Mouse (Mus musculus): ENCODE results near the gene Pacs1. TPM values are rescaled to one million over a fixed set of nuclear protein-coding genes. Genes with fewer than 3 reads are reported as not detected.

The Pacs1 gene
- 28.6 and 34.9 TPM in 2 replicates for polyA plus RNA-seq (2012)

DNA sequence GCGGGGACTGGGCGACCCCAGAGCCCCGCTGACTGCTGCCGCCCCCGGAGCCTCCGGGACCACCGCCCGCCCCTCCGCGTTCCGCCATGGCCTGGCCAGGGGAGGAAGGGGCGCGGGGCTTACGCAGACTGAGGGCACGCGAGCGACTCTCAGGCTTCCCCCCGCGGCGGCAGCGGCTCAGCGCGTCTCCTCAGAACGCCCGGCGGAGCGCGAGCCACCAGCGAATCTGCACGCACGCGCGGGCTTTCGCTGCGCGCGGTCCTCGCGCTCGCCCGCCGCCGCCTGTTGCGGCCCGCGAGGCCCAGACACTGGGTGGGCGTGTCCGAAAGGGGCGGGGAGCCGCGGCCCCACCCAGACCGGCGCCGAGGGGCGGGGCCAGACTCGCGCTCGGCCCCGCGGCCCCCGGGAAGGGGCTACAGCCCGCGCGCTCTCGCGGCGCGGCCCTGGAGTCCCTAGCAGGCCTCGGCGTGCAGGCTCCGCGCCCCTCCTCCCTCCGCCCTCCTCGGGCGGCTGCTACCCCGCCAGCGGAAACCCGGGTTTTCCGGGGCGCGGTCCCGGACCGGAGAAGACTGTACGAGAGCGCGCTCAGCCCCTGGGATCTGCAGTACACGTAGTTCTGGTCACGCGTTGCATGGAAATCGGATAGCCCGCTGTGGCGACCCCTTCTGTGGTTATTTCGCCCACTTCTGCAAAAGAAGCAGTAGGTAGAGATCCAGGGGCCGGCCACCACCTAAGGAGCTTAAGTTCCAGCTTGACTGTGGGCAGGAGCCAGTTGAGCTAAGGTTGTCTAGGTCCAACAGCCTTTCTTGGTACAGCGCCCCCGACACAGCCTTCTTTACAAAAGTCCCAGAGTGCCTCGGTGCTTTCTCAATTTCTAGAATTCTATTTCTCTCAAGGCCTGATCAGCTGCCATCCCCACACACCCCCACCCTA is at the start of gene Pacs1:
Pacs1 (minus strand) TSS at position 319 of the 933 bp plus-strand sequence.

GRCm38 (mm10) chr19:5297903-5298800 is 25.2 kb upstream of the Pacs1 start, which contains the start of gene Gal3st3:
Gene Gal3st3 (plus strand): TSS chr19:5298331.

GRCm38 (mm10) chr19:5294972-5295735 is 22.2 kb upstream of the Pacs1 start, which contains the start of gene Sf3b2:
Gene Sf3b2 (minus strand): TSS chr19:5295455.

GRCm38 (mm10) chr19:5118384-5118698 is 154.6 kb downstream of the Pacs1 start, which contains the start of gene Klc2:
Gene Klc2 (minus strand): TSS chr19:5118560.

DNA sequence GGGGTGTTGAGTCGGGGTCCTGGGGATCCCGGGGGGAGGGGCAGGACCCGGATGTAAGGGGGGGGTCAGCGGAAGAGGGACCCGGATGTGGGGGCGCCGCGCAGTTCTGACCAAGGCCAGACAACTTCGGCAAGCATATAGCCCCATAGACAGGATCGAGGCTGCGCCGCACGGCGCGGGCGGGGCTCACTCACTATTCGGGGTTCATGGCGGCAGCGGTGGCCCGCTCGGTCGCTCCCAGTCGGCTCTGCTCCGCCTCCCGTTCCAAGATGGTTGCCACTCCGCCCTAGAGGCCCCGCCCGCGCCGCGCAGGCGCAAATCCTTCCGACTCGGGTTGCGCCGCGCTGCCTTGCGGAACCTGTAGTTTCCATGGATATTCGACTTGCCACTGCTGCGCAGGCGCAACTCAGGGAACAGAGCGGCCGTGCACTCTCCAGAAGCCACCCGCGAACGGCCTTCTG is 166.2 kb downstream of the Pacs1 start, which contains the start of gene Rab1b:
Rab1b (minus strand) TSS at position 342 of the 461 bp plus-strand sequence.

DNA sequence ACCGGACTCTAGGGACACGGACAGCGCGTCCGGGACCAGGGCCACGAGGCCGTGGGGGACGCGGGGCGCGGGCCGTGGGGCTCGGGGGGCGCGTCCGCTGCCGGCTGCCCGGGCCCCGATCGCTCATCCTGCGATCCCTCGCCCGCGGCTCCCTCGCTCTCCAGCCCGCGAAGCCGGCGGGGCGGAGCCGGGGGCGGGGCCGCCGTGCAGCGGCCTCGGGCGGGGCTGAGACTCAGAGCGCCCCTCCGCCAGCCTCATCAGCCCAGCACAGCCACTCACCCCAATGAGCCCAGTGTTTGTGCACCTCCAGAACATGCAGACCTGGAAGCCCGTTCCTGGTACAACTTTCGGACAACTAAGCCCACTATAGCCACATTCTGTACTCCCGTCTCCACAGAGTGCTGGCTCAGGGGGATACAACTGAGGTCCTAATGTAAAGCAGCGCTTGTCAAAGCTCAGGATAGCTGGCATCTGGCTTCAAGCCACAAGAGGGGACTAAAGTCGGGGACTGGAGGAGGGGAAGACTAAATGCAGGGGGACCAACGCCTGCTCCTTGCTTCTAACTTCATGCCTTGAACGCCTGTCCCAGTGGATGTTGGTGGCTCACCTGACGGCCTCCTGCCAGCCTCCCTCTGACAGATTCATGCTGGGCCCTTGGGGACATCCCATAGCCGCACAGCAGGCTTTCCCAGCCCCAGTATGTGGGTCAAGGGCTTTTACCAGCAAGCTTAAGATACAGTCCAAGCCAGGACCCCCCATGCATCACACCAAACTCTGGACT is 174.4 kb downstream of the Pacs1 start, which contains the start of gene Cnih2:
Cnih2 (minus strand) TSS at position 159 of the 781 bp plus-strand sequence.

DNA sequence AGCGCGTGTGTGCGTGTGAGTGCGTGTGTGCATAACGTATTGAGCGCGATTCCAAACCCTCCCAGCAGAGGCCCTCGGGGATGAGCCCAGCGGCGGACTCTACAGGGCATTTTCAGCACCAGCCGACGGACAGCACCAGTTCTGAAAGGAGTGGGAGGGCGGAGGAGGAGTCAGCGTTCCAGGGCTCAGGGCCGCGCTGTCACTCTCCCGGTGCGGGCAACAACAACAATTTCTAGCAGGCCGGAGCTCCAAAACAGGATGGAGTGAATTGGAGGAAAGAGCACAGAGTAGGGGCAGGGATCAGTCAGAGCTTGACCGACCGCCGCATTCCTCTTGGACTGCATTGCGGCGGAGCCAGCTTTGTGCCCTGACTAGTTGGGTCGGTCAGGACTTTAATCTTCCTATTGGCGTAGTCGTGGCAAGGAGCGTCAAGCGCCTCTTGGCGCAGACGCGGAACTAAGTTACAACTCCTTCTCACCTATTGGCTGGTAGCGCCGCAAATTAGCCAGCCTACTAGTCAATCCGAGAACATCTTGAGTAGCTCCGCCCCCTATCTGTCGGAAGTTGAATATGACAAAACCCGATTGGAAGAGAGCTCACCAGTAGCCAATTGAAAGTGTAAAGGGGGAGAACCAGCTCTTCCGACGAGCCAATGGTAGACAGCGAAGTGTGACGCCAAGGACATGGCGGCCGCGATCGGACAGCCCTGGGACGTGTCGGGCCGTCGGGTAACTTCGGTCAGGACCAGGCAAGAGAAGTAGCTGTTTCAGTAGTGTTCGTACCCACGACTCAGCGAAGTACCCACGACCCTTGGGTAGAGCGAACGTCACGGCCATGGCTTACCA is 184.8 kb downstream of the Pacs1 start, which contains the start of gene Yif1a:
Yif1a (plus strand) TSS at position 655 of the 845 bp plus-strand sequence.

DNA sequence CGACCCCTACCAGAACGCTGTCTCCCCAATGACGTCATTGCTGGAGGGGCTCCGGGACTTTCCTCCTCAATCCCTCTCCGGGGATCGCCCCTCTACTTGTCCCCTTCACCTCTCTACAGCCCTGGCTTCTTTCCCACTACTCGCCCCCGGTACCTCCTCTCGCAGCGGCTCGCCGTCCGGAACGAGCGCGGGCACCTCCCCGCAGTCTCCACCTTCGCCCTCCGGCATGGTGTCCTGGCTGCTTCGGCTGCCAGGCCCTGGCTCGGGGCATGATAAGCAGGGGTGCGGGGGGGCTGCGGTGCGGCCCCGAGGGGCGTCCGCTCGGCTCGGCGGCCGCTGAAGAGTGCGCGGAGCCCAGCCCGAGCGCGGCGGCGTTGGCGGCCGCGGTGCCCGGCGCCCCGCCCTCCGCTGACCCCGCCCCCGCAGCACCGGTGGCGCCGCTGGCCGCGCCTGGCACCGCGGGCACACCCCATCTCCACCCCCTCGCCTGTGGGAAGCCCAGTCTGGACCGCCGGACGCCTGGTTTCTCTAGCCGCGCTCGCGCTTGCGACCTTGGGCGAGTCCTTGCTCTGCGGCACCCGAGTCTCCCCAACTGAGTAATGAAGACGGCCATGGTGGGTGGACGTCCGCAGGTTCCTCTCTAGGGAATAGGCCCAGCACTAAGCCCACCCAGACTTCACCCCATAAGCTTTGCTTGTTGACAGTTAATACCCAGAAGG is 187.6 kb downstream of the Pacs1 start, which contains the start of gene Tmem151a:
Tmem151a (minus strand) TSS at position 387 of the 719 bp plus-strand sequence.

Other genes with a start within 250 kb of the Pacs1 start
- gene Slc29a2, start 249.3 kb downstream of the Pacs1 start, polyA plus RNA-seq (2012), result 4.3 and 5.5 TPM in 2 replicates
- gene B4gat1, start 234.3 kb downstream of the Pacs1 start, polyA plus RNA-seq (2012), result 6.1 and 9.4 TPM in 2 replicates
- gene AC124502.3, start 234.2 kb downstream of the Pacs1 start, polyA plus RNA-seq (2012), result 0.13 and 1.3 TPM in 2 replicates
- 94.5 and 120 TPM in 2 replicates for gene Brms1, start 231.8 kb downstream of the Pacs1 start, polyA plus RNA-seq (2012)
- 1.2 and 1.8 TPM in 2 replicates for gene Rin1, start 222.6 kb downstream of the Pacs1 start, polyA plus RNA-seq (2012)
- 0.77 and 1.7 TPM in 2 replicates for gene Cd248, start 205.0 kb downstream of the Pacs1 start, polyA plus RNA-seq (2012)
- gene Tmem151a, start 187.6 kb downstream of the Pacs1 start, polyA plus RNA-seq (2012), result 0.29 and 1.6 TPM in 2 replicates
- gene Yif1a, start 184.6 kb downstream of the Pacs1 start, polyA plus RNA-seq (2012), result 17.5 and 18.7 TPM in 2 replicates
- gene Cnih2, start 174.6 kb downstream of the Pacs1 start, polyA plus RNA-seq (2012), result 3.6 and 6.3 TPM in 2 replicates
- 262 and 300 TPM in 2 replicates for gene Rab1b, start 166.0 kb downstream of the Pacs1 start, polyA plus RNA-seq (2012)
- 22.7 and 28.8 TPM in 2 replicates for gene Klc2, start 154.6 kb downstream of the Pacs1 start, polyA plus RNA-seq (2012)
- gene Sf3b2, start 22.3 kb upstream of the Pacs1 start, polyA plus RNA-seq (2012), result 327 and 332 TPM in 2 replicates
- not detected in 2 replicates for gene Gal3st3, start 25.2 kb upstream of the Pacs1 start, polyA plus RNA-seq (2012)
- not detected in 2 replicates for gene Catsper1, start 62.6 kb upstream of the Pacs1 start, polyA plus RNA-seq (2012)
- gene Cst6, start 76.5 kb upstream of the Pacs1 start, polyA plus RNA-seq (2012), result 0.10 and 0.16 TPM in 2 replicates
- 80.0 and 86.0 TPM in 2 replicates for gene Eif1ad, start 93.6 kb upstream of the Pacs1 start, polyA plus RNA-seq (2012)
- gene Banf1, start 94.0 kb upstream of the Pacs1 start, polyA plus RNA-seq (2012), result 239 and 280 TPM in 2 replicates
- gene Sart1, start 115.6 kb upstream of the Pacs1 start, polyA plus RNA-seq (2012), result 170 and 280 TPM in 2 replicates
- gene Tsga10ip, start 129.4 kb upstream of the Pacs1 start, polyA plus RNA-seq (2012), result 0.61 and 1.2 TPM in 2 replicates
- gene Drap1, start 151.9 kb upstream of the Pacs1 start, polyA plus RNA-seq (2012), result 476 and 605 TPM in 2 replicates
- 69.9 and 80.4 TPM in 2 replicates for gene AI837181, start 152.0 kb upstream of the Pacs1 start, polyA plus RNA-seq (2012)
- gene Fosl1, start 174.4 kb upstream of the Pacs1 start, polyA plus RNA-seq (2012), result 24.1 and 26.4 TPM in 2 replicates
- 11.6 and 13.9 TPM in 2 replicates for gene Ccdc85b, start 184.8 kb upstream of the Pacs1 start, polyA plus RNA-seq (2012)
- 133 and 139 TPM in 2 replicates for gene Fibp, start 187.5 kb upstream of the Pacs1 start, polyA plus RNA-seq (2012)
- gene Ctsw, start 195.4 kb upstream of the Pacs1 start, polyA plus RNA-seq (2012), result 0.66 and 0.91 TPM in 2 replicates
- 0.29 and 0.65 TPM in 2 replicates for gene Efemp2, start 200.8 kb upstream of the Pacs1 start, polyA plus RNA-seq (2012)
- 35.9 and 39.4 TPM in 2 replicates for gene Mus81, start 215.3 kb upstream of the Pacs1 start, polyA plus RNA-seq (2012)
- 937 and 1,300 TPM in 2 replicates for gene Cfl1, start 217.3 kb upstream of the Pacs1 start, polyA plus RNA-seq (2012)
- 0.09 and 0.13 TPM in 2 replicates for gene 1700020D05Rik, start 230.7 kb upstream of the Pacs1 start, polyA plus RNA-seq (2012)
- 1.4 and 1.8 TPM in 2 replicates for gene Snx32, start 237.4 kb upstream of the Pacs1 start, polyA plus RNA-seq (2012)

All from megakaryocyte-erythroid progenitor cell, adult 5 weeks (primary cell).